Mouse (Mus musculus) neural tube, embryonic 14.5 days (tissue): ENCODE measurements around the gene Mymk. TPM values are rescaled to one million over a fixed set of nuclear protein-coding genes. Genes with fewer than 3 reads are reported as not detected.

ENCODE experiments used
- ATAC-seq: fragments of 200-750 bp; cut with Nextera tagmentation; 2 replicates; pipeline ENCODE4 v1.8.0; 2017; ENCODE audit warnings: low read depth, mild to moderate bottlenecking, moderate TSS enrichment, moderate library complexity
- H3K27ac ChIP-seq: fragments of 300-500 bp; sonication (generic); 2 replicates; pipeline ENCODE4 v1.5.1; 2014; ENCODE audit warnings: low read depth, mild to moderate bottlenecking, control low read depth, low read length, moderate library complexity, mixed read lengths
- H3K27me3 ChIP-seq: fragments of 300-500 bp; sonication (generic); 2 replicates; pipeline ENCODE4 v1.6.1; 2014; ENCODE audit warnings: low read length; ENCODE audit not compliant: control insufficient read depth, insufficient read depth
- H3K36me3 ChIP-seq: fragments of 300-500 bp; sonication (generic); 2 replicates; pipeline ENCODE4 v1.6.1; 2014; ENCODE audit warnings: low read length, mixed read lengths; ENCODE audit not compliant: control insufficient read depth, insufficient read depth
- H3K4me1 ChIP-seq: fragments of 300-500 bp; sonication (generic); 2 replicates; pipeline ENCODE4 v1.6.1; 2014; ENCODE audit warnings: low read length; ENCODE audit not compliant: control insufficient read depth, insufficient read depth
- H3K4me2 ChIP-seq: fragments of 300-500 bp; sonication (generic); 2 replicates; pipeline ENCODE4 v1.6.1; 2014; ENCODE audit warnings: mild to moderate bottlenecking, low read depth, low read length, control low read depth
- H3K4me3 ChIP-seq: fragments of 300-500 bp; sonication (generic); 2 replicates; pipeline ENCODE4 v1.5.1; 2014; ENCODE audit warnings: low read depth, low read length, control low read depth, mixed read lengths
- H3K9ac ChIP-seq: fragments of 300-500 bp; sonication (generic); replicated peaks from 2 replicates; pipeline ENCODE4 v1.6.1; 2014; ENCODE audit warnings: low read depth, mild to moderate bottlenecking, control low read depth, low read length, mixed read lengths
- H3K9me3 ChIP-seq: fragments of 300-500 bp; sonication (generic); 2 replicates; pipeline ENCODE4 v1.6.1; 2016; ENCODE audit warnings: low read length; ENCODE audit not compliant: control insufficient read depth
- WGBS: fragments of 180-500 bp; shearing (Covaris S2); extraction: QIAGEN DNeasy Blood & Tissue Kit; methylation state at CpG from one replicate; pipeline ENCODE4 v1.1.7; 2014; 5-methylcytosine and 5-hydroxymethylcytosine counted together
- polyA plus RNA-seq: library from polyadenylated mRNA; unstranded; fragments of >200 nt; fragmentation: Nextera tagmentation; extraction: Ambion mirVana; gene quantifications from 2 replicates; pipeline ENCODE4 v1.2.1, GENCODE M21; 2014

The Mymk gene
- polyA plus RNA-seq, 1 experiment from 2014 or later: 0.17 TPM

- H3K4me1 ChIP-seq: peaks cover 4% of the 10 kb centered on the region; the same call in 1 of the 2 replicates
- H3K4me2 ChIP-seq: no peak overlapping the region
- H3K36me3 ChIP-seq: peaks cover 20% of the 10 kb centered on the region
- no peaks in the 10 kb centered on the region for H3K27me3 ChIP-seq
- no peak for ATAC-seq
- no peaks in the 10 kb centered on the region for H3K9me3 ChIP-seq
- no peak overlapping the region for H3K9ac ChIP-seq
- H3K4me3 ChIP-seq: no peak overlapping the region
- H3K27ac ChIP-seq: no peak overlapping the region
- 84% methylated on average over 6 of the region's 6 CpGs for WGBS
Observed at GRCm38 (mm10) chr2:27022612-27023011, 49.4 kb downstream of the Mymk start.

GRCm38 (mm10) chr2:27021103-27021502, 50.9 kb downstream of the Mymk start:
- Histone ChIP-seq H3K27me3 (no peaks in the 10 kb centered on the region), H3K4me1 (no peaks in the 10 kb centered on the region), H3K9me3 (no peaks in the 10 kb centered on the region), H3K27ac (no peak overlapping the region), H3K36me3 (peaks cover 31% of the 10 kb centered on the region), H3K9ac (no peak overlapping the region), H3K4me2 (no peak overlapping the region), H3K4me3 (no peak overlapping the region)
- 100% methylated on average over 1 of the region's 1 CpGs for WGBS
- ATAC-seq: no peak

GRCm38 (mm10) chr2:27019530-27019929, 52.4 kb downstream of the Mymk start:
- H3K27me3 ChIP-seq: no peaks in the 10 kb centered on the region
- no peak overlapping the region for H3K27ac ChIP-seq
- H3K9me3 ChIP-seq: no peaks in the 10 kb centered on the region
- no peak for ATAC-seq
- no peaks in the 10 kb centered on the region for H3K4me1 ChIP-seq
- H3K4me2 ChIP-seq: no peak overlapping the region
- no peak overlapping the region for H3K4me3 ChIP-seq
- H3K36me3 ChIP-seq: peaks cover 45% of the 10 kb centered on the region
- WGBS: 95% methylated on average over 2 of the region's 2 CpGs
- H3K9ac ChIP-seq: no peak overlapping the region

- Histone ChIP-seq H3K36me3 (peaks cover 56% of the 10 kb centered on the region), H3K9me3 (no peaks in the 10 kb centered on the region)
Observed at GRCm38 (mm10) chr2:27017802-27018201, 54.2 kb downstream of the Mymk start.

More at GRCm38 (mm10) chr2:27017802-27018201, 54.2 kb downstream of the Mymk start:
- H3K4me1 ChIP-seq: no peaks in the 10 kb centered on the region
- no peak overlapping the region for H3K9ac ChIP-seq
- ATAC-seq: peak; percentile 52; the same call in 1 of the 2 replicates
- 56% methylated on average over 5 of the region's 5 CpGs for WGBS
- no peak overlapping the region for H3K27ac ChIP-seq
- H3K4me2 ChIP-seq: no peak overlapping the region
- no peak overlapping the region for H3K4me3 ChIP-seq
- no peaks in the 10 kb centered on the region for H3K27me3 ChIP-seq

Other genes starting within 250 kb of the Mymk start
- not detected in 2 replicates for gene Abo, start 207.2 kb downstream of the Mymk start, polyA plus RNA-seq
- gene Surf6, start 169.3 kb downstream of the Mymk start, polyA plus RNA-seq: 17.5 and 19.1 TPM in 2 replicates
- 109 and 111 TPM in 2 replicates for gene Med22, start 161.5 kb downstream of the Mymk start, polyA plus RNA-seq
- gene Rpl7a, start 161.4 kb downstream of the Mymk start, polyA plus RNA-seq: 441 and 462 TPM in 2 replicates
- 46.3 and 49.5 TPM in 2 replicates for gene Surf2, start 155.8 kb downstream of the Mymk start, polyA plus RNA-seq
- gene Surf1, start 155.6 kb downstream of the Mymk start, polyA plus RNA-seq: 88.9 and 101 TPM in 2 replicates
- 87.1 and 116 TPM in 2 replicates for gene Surf4, start 138.3 kb downstream of the Mymk start, polyA plus RNA-seq
- gene Stkld1, start 138.1 kb downstream of the Mymk start, polyA plus RNA-seq: 0.15 TPM in 1 of 2 replicates, not detected in the other
- 35.1 and 38.0 TPM in 2 replicates for gene Rexo4, start 107.8 kb downstream of the Mymk start, polyA plus RNA-seq
- gene Adamts13, start 98.8 kb downstream of the Mymk start, polyA plus RNA-seq: not detected in 2 replicates
- gene Cacfd1, start 62.3 kb downstream of the Mymk start, polyA plus RNA-seq: 86.5 and 94.9 TPM in 2 replicates
- 8.7 and 10.6 TPM in 2 replicates for gene Slc2a6, start 44.2 kb downstream of the Mymk start, polyA plus RNA-seq
- gene Adamtsl2, start 7.2 kb upstream of the Mymk start, polyA plus RNA-seq: 5.9 and 9.0 TPM in 2 replicates
- gene Fam163b, start 70.3 kb upstream of the Mymk start, polyA plus RNA-seq: 8.7 and 11.0 TPM in 2 replicates
- gene Dbh, start 93.1 kb upstream of the Mymk start, polyA plus RNA-seq: 0.11 and 0.63 TPM in 2 replicates
- gene Sardh, start 176.2 kb upstream of the Mymk start, polyA plus RNA-seq: 3.6 and 5.3 TPM in 2 replicates